Mouse (Mus musculus): ENCODE results near the gene Ephb1.

The Ephb1 gene

DNA sequence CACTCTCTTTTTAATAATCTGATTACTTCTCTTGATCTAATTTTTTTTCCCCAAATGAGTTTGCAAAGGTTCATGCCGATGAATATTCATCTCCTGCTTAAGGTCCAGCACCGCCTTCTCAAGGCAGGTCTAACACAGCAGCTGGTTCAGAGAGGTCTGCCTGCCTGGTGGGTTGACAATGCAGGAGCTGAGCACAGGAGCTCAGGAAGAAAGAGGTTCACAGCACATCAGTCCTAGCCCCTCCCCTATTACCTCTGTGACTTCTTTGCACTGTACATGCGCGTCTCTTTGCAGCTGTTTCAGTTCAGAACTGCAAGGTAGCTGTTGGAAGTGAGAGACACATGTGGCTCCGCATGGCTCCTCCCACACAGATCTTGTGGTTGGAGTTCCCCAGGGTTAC, 281.1 kb downstream of the Ephb1 start:
- in situ Hi-C loops (cut with MboI, MseI), result no loop called here

DNA sequence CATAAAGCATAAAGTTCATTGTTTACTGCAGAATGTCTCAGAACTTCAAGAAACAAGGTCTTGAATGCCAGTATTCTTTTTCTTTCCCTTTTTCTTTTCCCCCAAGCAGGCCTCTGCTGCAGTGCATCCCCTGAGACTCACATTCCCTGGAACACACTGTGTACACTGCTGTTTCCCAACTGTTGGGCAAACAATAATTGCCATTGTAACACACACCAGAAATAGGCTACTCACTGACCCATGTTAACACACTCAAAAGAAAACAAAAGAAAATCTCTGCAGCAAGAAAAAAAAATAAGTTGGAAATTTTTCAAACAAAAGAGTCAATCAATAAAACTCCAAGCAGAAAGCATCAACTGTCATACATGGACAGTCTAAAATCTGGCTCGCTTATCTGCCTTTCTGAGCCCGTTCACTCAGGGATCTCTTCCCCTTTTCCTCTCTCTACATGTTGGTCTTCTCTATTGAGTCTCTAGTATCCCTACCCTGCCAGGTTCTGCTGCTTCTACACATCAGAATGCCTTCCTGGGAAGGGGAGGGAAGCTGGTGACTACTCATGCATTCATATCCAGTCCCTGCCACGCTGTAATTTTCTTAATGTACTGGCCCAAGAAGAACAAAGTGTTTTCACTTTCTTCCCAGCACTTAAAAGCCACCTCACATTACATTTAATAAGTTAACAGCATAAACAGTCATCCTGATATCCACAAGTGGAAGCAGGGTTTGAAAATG, 285.2 kb downstream of the Ephb1 start:
- in situ Hi-C loops (cut with MboI, MseI), result no loop called here

DNA sequence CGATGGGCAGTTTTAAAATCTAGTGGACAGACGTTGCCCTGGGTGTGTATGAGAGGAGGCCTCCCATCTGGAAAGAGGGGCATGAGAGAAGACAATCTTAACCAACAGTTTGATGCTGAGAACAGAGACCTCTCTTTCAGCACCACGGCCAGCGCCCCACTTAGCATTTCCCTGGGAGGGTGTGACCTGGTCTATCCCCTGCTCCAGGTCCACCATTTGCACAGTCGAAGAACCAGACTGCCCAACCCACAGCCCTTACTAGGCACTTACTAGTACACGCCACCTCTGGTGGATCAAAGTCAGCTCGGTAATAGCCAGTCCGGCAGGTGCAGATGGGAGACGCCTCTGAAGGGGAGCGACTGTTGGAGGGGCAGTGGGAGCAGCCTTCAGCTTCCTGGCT, 287.9 kb downstream of the Ephb1 start:
- in situ Hi-C loops (cut with MboI, MseI), result no loop called here

DNA sequence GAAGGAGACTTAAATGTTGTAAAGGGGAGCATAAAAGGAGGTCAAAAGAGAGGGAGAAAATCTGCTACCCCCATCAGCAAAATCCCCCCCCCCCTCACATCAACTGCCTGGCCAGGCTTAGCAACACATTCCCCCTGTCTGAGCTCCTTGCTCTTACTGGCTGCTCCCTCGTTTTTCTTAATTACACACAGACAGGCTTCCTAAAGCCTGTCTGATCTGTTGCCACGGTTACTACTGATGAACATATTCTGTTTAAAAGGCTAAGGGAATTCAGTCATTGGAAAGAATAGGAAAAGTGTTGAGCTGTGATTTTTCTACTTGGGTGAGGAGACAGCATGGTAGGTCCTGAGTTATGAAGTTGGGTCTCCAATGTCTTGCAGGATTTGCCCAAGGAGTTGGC, 308.6 kb downstream of the Ephb1 start:
- in situ Hi-C loops (cut with MboI, MseI), result no loop called here

DNA sequence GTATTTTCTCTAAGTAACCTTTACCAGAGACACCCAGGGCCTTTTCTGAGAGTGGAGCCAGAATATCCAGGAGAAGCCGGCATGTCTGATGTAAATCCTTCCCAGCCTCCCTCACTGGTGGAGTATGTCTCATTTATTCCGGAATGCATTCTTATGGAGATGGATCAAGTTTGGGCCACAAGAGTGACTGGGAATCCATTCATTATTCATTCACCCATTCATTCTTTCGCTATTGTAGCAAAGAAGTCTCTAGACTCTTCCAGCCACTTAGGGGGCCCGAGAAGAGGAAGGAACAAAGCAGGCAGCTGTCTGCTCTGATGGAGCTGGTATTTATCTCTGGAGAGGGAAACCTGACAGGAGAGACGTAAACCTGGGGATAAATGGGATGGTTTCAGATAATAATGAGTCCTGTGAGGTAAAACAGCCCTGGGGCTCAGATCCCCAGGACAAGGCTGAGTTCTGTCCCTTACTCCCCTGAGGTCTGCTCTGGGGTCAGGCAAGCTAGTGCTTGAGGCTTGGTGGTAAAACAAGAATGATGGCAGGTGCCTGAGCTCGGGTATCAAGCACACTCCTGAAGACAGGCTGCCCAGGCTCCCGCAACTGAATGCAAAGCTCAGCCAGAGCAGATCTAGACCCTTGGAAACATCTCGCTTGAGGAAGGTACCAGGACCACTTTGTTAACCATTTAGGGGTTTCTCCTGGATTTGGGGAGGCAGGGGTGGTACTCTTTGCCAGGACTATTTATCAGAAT, 309.2 kb downstream of the Ephb1 start:
- in situ Hi-C loops (cut with MboI, MseI), result no loop called here

DNA sequence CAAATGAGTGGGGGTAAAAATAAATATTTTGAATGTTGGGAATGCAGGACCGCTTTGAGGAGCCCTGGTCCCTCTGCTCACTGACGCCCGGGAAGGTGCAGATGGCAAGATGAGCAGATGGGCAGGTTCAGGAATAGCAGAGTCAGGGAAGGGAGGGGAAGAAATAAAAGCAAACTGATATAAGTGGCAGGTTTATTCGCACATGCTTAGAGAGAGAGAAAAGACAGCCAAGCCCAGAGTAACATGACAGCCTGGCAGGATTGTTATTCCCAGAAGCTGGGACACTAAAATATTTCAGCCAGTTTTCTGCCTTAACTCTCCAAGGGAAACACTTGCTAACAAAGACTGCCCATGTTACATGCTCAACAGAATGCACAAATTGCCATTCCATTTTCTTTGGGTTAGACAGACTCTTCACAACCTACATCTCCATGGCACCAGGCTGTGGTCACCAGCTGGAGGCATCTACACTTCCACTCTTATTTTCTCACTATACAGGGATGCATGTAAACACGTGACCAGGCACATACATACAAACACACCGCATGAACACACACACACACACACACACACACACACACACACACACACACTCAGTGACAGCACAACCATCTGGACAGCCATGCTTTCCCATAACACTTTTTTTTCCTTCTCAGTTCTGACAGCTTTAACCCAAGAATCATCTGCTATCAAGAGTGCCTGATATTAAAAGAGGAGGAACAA, 315.3 kb downstream of the Ephb1 start:
- in situ Hi-C loops (cut with MboI, MseI), result loop anchor here (10.0 kb wide), 1 partner anchor 304 kb away; no protein-coding TSS in a partner anchor

DNA sequence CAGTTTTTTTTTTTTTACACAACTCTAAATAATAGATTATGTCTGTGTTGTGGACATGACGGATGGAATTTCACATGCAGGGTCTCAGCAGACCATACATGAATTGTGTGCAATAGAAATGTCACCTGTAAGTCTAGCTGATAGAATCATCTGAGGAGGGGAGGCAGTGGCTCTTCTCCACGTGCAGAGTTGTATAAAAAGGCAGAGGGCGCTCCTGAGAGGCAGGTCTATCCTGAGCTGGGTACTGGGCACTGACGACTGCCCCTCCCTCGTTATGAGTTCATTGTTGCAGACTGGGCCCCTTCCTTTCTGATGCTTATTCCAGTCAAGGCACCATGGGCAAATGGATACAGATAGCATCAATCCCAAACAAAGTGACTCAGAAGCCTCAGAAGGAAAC, 318.4 kb downstream of the Ephb1 start:
- in situ Hi-C loops (cut with MboI, MseI), result loop anchor here (10.0 kb wide), 1 partner anchor 301 kb away; no protein-coding TSS in a partner anchor

DNA sequence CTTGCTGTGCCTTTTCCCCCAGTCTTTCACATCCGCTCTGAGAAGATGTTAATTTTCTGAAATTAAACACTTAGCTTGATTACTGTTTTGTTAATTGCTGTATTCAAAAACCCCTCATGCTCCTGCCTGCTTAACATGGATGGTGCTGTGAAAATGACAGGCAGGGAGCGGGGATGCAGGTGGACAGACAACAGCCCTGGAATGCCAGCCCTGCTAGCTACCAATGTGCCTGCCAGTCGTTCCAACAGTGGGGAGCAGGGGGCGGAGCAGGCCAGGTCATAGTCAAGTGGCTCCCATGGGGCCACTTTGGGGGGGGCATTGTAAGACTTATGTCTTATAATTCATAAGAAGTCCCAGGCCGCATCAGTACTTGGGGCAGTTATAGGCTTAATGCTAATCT, 321.3 kb downstream of the Ephb1 start:
- in situ Hi-C loops (cut with MboI, MseI), result loop anchor here (10.0 kb wide), 1 partner anchor 298 kb away; no protein-coding TSS in a partner anchor

DNA sequence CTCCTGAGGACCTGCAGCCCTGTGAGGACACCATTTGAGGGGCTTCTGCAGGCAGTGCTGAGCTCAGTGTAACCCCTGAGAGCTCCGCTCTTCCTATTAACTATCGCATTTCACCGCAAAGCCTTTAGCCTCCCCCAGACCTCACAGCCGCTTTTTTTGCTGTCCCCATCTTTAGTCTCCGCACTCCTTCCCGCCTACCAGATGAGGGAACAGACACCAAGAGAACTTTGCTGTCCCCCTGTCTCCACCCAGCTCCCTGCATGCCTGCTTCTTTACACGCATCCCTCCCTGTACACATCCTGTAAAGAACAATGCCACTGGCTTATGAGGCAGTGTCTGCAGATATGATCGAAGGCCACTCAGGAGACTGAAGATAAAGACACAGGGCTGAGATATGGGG, 322.1 kb downstream of the Ephb1 start:
- in situ Hi-C loops (cut with MboI, MseI), result loop anchor here (10.0 kb wide), 1 partner anchor 298 kb away; no protein-coding TSS in a partner anchor

DNA sequence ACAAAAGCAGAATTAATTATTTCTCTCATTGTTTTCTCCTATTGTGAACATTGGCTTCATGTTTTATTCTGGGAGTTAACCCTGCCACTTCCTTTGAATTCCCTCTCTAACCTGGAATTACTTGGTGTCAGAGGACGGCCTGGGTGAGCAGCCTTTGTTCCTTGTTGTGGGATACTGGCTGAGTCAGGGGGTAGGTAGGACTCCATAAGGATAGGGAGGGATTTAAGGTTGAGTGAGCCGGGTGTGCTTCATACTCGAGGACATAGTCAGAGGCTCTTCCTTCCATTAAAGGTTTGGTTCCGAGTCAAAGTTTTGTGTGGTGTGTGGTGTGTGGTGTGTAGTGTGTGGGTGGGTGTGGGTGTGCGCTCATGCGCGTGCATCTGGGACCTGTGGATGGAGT, 324.8 kb downstream of the Ephb1 start:
- in situ Hi-C loops (cut with MboI, MseI), result loop anchor here (10.0 kb wide), 1 partner anchor 295 kb away; no protein-coding TSS in a partner anchor

DNA sequence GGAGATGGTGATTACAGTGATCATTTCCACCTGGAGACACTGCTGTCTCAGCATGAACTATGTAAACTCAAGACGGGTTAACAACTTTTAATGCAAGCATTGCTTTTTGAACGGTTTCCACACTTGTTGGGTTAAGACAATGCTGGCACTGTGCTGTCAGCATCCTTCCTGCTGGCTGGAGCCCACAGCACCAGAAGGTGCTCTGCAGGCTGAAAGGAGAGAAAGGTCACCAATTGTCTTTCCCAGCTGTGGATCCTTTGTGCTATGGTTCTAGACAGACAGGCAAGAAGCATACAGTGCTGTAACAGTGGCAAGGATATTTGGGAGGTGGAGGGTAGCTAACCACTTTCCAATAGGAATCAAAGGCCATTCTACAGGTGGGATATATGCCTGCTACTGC, 328.4 kb downstream of the Ephb1 start:
- in situ Hi-C loops (cut with MboI, MseI), result no loop called here

DNA sequence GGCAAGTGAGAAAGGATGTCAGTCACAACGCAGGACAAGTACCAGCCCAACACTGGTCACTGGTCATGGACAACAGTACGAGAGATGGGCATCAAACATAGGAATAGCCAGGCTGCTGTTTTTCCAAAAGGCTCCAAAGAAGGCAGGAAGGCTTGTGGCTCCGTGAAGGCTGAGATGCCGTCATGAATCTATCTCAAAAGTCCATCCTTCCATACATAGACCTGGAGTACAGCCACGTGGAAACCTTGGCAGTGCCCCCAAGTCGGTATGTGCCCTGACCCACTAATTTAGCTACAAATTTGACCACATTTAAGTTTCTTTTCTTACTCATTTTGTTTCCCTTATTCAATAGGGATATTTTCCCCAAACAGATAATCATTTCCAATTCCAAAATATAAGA, 329.4 kb downstream of the Ephb1 start:
- in situ Hi-C loops (cut with MboI, MseI), result no loop called here

DNA sequence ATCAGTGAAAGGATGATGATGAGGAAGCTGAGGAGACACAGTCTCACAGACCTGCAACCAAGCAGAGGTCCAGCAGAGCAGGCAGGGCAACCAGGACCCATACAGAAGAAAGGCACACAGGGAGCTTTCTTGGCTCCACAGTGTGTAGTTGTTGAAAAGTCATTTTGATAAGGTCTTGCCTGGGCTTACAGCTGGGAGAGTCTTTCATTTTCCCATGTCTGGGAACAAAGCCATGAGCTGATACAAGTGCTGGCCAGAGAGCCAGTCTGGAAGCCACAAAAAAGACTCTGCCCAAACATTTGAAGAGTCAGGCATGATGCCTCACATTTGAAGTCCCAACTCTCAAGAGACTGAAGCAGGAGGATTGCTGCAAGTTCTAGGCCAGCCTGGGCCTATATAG, 339.0 kb downstream of the Ephb1 start:
- in situ Hi-C loops (cut with MboI, MseI), result no loop called here

DNA sequence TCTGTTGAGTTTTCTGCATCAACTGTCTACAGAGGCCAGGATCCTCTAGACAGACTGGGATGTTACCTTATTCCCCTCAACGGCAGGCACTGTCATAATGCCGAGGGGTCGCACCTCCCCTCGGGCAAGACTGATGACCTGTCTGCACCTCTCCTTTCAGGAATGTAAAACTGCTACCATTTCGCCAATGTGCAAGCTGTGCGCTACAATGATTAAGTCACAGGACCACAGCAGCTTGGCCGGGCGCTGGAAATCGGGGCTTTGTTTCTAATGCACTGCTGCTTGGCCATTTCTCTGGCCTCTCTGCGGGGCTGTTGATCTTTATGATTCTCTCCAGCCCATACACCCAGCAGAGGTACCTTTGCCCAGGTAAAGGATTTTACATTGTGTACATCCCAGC, 346.8 kb downstream of the Ephb1 start:
- in situ Hi-C loops (cut with MboI, MseI), result no loop called here

DNA sequence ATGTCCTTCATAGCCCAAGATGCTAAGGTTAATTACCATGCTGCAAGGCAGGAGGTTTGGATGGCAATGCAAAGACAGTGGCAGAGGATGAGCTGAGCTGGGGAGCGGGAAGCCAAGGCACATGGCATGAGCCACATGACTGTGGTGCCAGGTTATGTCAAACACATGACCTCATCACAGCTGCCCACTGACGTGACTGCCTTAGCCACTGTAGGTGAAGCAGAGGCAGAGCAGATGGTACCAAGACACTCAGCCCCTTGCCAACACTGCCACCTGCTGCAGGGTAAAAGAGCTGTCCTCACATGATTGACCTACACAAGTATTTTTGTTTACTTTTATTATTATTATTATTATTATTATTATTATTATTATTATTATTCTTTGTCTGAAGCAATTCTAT, 348.0 kb downstream of the Ephb1 start:
- in situ Hi-C loops (cut with MboI, MseI), result no loop called here

DNA sequence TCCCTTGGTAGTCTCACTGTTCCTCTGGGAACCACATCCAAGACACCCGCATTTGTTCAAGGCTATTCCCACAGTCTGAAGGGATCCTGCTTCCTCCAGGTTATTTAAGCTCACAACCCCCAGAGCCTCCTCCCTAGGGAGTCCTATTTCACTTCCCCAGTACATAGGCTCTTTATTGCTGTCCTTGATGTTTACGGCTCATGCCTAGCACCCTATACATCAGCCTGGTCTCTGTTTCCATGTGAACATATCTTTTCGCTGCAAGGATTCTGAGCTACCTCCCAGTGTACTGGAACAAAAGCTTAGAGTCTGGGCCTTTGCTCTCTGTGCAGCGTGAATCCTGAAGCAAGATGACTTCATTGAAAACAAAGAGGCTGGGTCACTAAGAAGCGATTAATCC, 351.6 kb downstream of the Ephb1 start:
- in situ Hi-C loops (cut with MboI, MseI), result no loop called here

DNA sequence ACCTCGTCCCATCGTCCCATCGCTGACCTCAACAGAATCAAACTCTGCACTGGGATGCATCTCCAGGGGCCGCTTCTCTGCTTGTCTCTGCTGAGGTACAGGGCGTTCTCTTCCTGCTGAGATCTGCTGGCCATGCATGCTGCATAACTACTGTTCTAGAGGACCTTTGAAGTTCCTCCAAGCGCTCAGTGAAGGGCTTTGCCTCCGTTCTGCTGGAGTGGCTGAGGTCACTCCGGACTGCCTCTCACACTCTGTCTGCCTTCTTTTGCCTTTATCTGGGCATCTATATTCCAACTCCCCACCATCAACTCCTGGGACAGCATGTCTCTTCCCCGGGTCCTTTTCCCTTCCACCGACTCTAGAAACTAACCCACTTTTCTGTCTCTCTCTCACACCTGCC, 352.3 kb downstream of the Ephb1 start:
- in situ Hi-C loops (cut with MboI, MseI), result no loop called here

DNA sequence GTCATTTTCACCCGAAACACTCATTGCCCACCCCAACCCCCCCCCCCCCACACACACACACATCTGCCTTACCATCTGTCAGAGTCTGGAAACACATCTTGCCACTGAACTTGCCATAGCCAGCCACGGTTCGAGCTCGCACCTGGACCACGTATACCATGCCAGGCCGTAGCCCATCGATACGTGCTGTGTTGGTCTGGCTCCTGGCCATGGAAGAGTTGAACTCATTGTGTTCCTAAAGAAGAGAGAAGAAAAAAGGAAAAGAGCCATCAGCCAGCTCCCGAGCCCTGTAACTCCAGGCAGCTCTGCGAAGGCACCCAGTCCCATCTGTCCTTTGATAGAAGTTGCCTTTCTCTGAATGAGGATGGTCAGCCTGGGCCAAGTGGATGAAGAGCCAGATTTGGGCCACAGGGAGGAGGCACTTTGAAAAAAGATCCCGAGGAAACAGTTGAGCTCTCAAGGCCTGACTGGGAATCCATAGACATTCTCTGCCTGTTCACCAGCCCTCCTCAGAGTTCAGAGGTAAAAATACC, 352.8 kb downstream of the Ephb1 start:
- in situ Hi-C loops (cut with MboI, MseI), result no loop called here

DNA sequence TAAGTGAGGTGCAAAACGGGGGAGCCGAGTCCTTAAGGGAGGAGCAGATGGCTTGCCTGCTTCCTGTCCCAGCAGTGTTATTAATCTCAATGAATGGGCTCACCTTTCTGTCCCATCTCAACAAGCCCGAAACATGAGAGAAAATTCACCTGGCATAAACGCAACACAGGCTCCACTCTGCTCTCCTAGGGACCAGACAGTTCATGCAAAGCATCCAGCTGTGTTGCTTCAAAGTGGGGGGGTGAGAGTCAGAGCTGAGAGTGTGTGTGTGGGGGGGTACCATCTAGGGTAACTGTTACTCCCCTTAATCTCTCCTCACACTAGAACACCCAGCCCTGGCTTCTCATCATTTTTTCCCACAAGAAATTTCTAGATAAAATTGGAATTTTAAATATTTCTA, 354.8 kb downstream of the Ephb1 start:
- in situ Hi-C loops (cut with MboI, MseI), result no loop called here

DNA sequence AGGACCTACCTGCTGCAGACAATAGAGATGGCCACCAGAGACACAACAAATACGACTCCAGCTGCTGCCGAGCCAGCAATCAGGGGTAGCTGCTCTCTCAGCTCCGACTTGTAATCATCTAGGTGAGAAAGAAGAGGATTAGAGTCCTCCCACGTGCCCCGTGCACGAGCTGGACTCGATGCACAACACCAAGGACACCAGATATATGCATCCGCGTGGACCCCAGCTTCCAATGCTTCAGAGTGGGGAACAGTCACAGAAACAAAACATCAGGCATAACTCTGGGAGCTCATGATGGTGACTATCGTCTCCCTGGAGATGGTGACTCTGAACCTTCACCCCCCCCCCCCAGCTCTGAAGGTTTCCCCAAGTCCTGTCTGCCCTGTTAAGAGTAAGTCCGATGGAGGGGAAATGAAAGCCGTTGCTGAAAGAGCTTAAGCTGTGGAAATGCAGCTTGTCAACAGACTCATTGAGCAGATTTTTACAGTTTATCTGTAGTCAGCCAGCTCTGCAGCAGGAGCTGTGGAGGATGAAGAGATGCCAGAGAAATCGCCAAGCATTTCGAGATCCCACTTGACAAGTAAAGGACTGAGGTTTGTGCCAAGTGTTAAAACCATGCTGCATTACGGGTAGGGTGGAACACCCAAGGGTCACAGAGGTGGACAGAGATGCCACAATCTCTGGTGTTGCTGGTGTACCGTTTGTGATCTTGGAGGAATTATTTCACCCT, 357.6 kb downstream of the Ephb1 start:
- in situ Hi-C loops (cut with MboI, MseI), result no loop called here

DNA sequence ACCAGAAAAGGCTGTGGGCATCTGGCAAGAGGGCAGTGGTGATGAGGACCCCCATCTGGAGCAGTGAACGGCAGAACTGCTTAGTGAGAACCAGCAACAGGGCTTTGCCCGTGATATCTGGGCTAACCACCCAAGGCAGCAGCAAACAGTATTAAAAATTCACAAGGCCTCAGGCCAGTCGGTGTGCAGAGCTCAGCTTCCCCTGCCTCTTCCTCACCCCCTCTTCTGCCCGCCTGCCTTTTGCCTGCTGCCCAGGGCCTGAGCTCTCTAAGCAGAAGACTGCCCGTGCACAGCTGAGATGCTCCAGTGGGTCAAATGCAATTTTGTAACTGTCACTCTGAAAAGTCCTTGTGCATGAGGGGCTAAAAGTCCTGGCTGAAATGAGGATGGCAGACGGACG, 358.3 kb downstream of the Ephb1 start:
- in situ Hi-C loops (cut with MboI, MseI), result no loop called here
